Mouse (Mus musculus) granulocyte monocyte progenitor cell, adult 5-6 weeks (primary cell): ENCODE data around the gene Mtmr2. TPM values are rescaled to one million over a fixed set of nuclear protein-coding genes. Genes with fewer than 3 reads are reported as not detected.

Experiments used
- ATAC-seq: replicated peaks from 2 replicates; pipeline ENCODE4 v1.8.0; 2016; ENCODE audit warnings: mild to moderate bottlenecking, moderate TSS enrichment, inconsistent platforms; ENCODE audit not compliant: poor library complexity, severe bottlenecking
- total RNA-seq, 2 experiments: library from RNA; stranded (forward) in 1 of 2; stranded (reverse) in 1 of 2; fragments of 200-712, 200-1000 nt in 1 of 2; fragments of >200 nt in 1 of 2; fragmentation: Nextera tagmentation in 1 of 2; gene quantifications; 2 replicates each; pipeline ENCODE4 v1.2.3; 2014 to 2017

Gene Mtmr2
- total RNA-seq, 2 experiments from 2014 or later = 42.9 to 52.8 TPM

GRCm38 (mm10) chr9:13804480-13804879 lies 56.3 kb downstream of the Mtmr2 start:
- no peak for ATAC-seq

GRCm38 (mm10) chr9:13806854-13807253 lies 58.6 kb downstream of the Mtmr2 start:
- ATAC-seq = no peak

GRCm38 (mm10) chr9:13807657-13808056 lies 59.4 kb downstream of the Mtmr2 start:
- no peak for ATAC-seq

- peak; percentile 76 for ATAC-seq
Measured at GRCm38 (mm10) chr9:13809937-13810336, 61.7 kb downstream of the Mtmr2 start.

DNA sequence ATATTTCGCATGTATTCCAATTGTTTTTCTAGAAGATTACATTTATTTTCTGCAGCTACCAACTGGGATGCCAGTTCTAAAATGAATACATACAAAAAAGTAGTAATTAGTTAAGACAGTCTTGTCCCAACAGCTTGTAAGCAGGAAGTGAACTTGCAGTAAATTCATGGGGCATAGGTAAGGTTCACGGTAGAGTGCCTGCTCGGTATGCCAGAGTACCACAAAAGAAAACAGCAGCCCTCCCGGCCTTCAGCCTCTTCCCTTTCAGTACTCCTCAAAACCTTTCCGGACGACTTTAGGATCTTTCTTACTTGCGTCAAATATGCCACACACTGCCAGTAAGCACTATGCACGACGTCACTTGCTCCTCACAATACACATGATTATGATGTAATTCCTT lies 70.2 kb downstream of the Mtmr2 start:
- ATAC-seq = no peak

- ATAC-seq = no peak
Measured at GRCm38 (mm10) chr9:13820774-13821173, 72.6 kb downstream of the Mtmr2 start.

GRCm38 (mm10) chr9:13825896-13826295 lies 77.7 kb downstream of the Mtmr2 start:
- no peak for ATAC-seq

GRCm38 (mm10) chr9:13826391-13826805 lies 78.2 kb downstream of the Mtmr2 start:
- peak; percentile 3 for ATAC-seq

DNA sequence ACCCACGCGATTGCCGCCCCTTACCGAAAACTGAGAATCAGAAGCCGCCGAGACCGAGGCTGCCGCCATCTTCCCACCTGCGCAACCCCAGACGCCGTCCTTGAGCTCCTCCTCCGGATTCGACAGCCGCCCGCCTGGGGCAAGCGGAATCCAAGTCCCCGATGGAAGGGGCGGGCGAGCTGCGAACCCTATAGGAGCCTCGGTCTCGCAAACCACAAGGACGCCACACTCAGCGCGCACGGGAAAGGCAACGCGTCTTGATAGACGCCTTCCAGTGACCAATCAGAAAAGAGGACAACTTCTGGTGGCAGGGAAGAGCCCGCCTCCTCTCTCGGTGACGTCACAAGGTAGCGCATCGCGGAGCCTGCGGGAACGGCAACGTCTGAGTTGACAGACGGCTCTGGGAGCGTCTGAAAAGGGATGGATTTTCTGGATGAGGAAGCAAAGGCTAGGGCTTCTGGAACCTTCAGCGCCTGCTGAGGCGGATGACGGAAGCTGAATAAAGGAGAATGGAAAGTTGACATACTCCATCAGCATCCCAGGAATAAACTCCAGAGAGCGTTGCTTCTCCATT lies 78.7 kb downstream of the Mtmr2 start, which contains the start of gene Cep57:
Gene Cep57 (minus strand): TSS at position 276 of the 574 bp plus-strand sequence.
- ATAC-seq = peak; percentile 73

DNA sequence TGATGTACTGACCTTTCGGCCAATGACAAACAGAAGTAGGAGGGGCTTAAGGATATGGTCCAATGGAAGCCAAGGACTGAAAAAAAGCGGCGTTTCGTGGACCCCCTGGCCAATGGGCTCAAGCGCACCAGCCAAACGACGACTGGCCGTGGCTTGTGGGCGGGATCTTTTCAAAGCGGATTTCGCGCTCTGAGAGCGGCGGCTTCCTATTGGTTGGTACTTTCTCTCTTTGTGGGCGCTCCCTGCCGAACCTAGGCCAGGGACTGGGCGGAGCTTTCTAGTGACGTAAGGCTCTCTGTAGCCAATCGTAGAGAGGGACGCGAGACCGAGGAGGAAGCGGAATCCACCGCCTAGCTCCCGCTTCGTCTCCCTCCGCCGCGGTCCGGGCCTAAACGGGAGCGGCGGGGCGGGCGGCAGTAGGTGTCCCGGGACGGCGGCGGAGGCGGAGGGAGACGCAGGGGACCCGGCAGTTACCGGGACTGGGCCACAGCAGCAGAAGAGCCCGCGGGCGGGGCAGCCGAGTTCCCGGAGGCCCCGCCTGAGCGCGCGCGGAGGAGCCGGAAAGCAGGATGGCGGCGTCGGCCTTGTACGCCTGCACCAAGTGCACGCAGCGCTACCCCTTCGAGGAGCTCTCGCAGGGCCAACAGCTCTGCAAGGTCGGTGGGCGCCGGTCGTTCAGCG lies 79.3 kb downstream of the Mtmr2 start, which contains the start of gene Fam76b:
Gene Fam76b (plus strand): TSS at position 311 of the 681 bp plus-strand sequence.
- ATAC-seq = peak; percentile 71

DNA sequence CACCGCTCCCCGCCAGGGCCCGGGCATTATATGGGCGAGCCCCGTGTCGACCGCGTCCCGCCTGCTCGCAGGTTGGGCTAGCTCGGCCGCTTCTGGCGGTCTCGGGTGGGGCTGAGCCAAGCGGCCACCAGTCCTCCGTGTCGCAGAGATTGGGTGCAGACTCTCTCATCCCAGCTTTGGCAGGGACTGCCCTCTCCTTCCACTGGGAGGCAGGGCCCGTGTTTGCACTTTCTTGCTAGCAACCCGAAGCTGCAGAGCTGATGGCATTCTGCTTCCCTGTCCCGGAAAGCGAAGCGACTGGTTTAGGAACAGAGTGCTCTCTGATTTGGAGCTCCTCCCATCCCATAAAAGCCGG lies 79.9 kb downstream of the Mtmr2 start:
- ATAC-seq = peak; percentile 4; the same call in 1 of the 2 replicates

GRCm38 (mm10) chr9:13835256-13835655 lies 87.0 kb downstream of the Mtmr2 start:
- ATAC-seq = peak; percentile 98

GRCm38 (mm10) chr9:13836726-13837125 lies 88.5 kb downstream of the Mtmr2 start:
- no peak for ATAC-seq

DNA sequence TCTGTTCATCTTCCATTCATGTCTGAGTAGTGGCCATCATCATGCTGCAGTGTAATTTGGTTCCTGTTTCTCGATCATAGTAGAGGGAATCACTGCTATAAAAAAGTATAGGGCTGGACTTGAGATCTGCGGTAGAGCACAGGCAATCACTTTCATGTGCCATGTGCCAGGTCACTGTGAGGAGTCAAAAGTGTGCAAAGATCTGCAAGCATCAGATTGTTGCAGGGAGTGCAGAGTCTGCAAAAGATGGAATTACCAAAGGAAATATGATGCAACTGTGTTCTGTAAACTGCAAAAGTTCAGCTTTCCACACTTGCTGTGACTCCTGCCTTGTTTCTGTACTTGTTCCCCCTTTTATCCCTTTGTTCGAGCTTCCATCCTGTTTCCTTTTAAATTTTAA lies 99.4 kb downstream of the Mtmr2 start:
- ATAC-seq = peak; percentile 33; the same call in 1 of the 2 replicates

- ATAC-seq = peak; percentile 80
Measured at GRCm38 (mm10) chr9:13848481-13849480, 100.6 kb downstream of the Mtmr2 start.

GRCm38 (mm10) chr9:13853876-13854275 lies 105.7 kb downstream of the Mtmr2 start:
- no peak for ATAC-seq

Other genes with a start within 250 kb of the Mtmr2 start
- 45.5 and 51.4 TPM in 2 replicates for gene Cep57, start 78.7 kb downstream of the Mtmr2 start, total RNA-seq (2014; fragmentation: Nextera tagmentation)
- 82.0 and 83.2 TPM in 2 replicates for gene Cep57, start 78.7 kb downstream of the Mtmr2 start, total RNA-seq (2017)
- 49.7 and 59.8 TPM in 2 replicates for gene Fam76b, start 79.3 kb downstream of the Mtmr2 start, total RNA-seq (2014; fragmentation: Nextera tagmentation)
- 43.6 and 49.9 TPM in 2 replicates for gene Fam76b, start 79.3 kb downstream of the Mtmr2 start, total RNA-seq (2017)